Mouse (Mus musculus): ENCODE data around the gene AW011738. TPM values are rescaled to one million over a fixed set of nuclear protein-coding genes. Genes with fewer than 3 reads are reported as not detected.

The AW011738 gene
- polyA plus RNA-seq, 1 experiment = 0.48 TPM

DNA sequence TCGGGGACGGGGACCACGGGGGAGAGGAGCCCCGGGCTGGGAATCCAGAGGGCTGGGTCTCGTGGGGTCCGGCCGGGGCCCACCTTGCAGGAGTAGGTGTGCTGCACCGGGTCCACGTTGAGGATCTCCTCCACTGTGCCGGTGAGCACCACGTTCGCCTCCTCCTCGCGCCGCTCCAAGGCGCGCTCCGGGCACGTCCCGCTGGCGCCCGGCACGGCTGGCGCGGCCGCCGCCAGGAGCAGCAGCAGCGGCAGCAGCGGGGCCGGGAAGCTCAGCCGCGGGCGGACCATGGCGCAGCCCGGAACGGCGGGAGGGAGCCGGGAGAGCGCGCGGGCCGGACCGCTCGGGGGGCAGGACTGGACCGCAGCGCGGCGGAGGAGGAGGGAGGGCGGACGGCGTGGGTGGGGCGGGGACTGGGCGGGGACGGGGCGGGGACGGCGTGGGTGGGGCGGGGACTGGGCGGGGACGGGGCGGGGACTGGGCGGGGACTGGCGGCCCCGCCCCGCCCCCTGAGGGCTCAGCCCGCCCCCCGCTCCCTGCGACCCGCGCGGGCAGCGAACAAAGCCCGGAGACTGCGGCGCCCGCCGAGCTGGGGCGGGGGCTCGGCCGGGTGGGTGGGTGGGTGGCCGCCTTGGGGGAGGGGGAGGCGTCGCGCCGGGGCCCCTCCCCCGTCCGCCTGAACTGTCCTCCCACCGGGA, 5.8 kb upstream of the AW011738 start, which contains the start of gene Agrn:
TSS of gene Agrn (minus strand) at position 358 of the 698 bp plus-strand sequence.
- H3K4me2 ChIP-seq (ENCODE audit: low read depth) = peak within 1 kb of the TSS; percentile 93
- H3K27me3 ChIP-seq (ENCODE audit: control insufficient read depth, insufficient read depth, insufficient read length) = no peaks in the 10 kb centered on the region
- H3K4me3 ChIP-seq = peak within 1 kb of the TSS; percentile 25
- no peaks in the 10 kb centered on the region for H3K79me2 ChIP-seq (ENCODE audit: control insufficient read depth, insufficient read depth)
- no peaks in the 10 kb centered on the region for H3K36me3 ChIP-seq (ENCODE audit: control insufficient read depth, insufficient read depth)
- H3ac ChIP-seq (ENCODE audit: control insufficient read depth, insufficient read length) = peak within 1 kb of the TSS; percentile 41
- TF ChIP-seq MAX (IDR thresholded peaks at IDR 0.05; ENCODE audit: low read depth) = no peak
- peak; percentile 73 for TF ChIP-seq POLR2A (IDR thresholded peaks at IDR 0.05; ENCODE audit: insufficient read length, low read depth)

DNA sequence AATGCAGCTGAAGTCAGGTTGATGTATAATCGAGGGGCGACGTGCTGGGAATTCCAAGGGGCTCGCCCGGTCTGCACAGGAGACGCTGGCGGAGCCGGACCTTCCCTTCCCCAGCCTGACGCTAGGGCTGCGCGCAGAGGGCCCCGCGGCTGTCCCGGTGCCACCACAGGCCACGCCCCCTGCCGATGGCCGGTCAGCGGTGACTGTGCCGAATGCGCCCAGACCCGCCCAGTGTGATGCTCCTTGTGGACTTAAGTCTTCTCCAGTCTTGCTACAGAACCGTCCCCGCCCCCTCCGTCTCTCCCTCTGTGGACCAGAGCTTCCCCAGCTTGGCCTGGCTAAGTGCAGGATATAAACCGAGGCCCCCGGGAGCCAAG, 5.3 kb upstream of the AW011738 start:
- H3ac ChIP-seq (ENCODE audit: control insufficient read depth, insufficient read length) = peak overlapping the region; percentile 41
- H3K36me3 ChIP-seq (ENCODE audit: control insufficient read depth, insufficient read depth) = no peaks in the 10 kb centered on the region
- no peaks in the 10 kb centered on the region for H3K79me2 ChIP-seq (ENCODE audit: control insufficient read depth, insufficient read depth)
- no peaks in the 10 kb centered on the region for H3K27me3 ChIP-seq (ENCODE audit: control insufficient read depth, insufficient read depth, insufficient read length)
- H3K4me3 ChIP-seq = peak overlapping the region; percentile 25
- H3K4me2 ChIP-seq (ENCODE audit: low read depth) = peak overlapping the region; percentile 60
- TF ChIP-seq REST (IDR thresholded peaks at IDR 0.05; ENCODE audit: insufficient read depth, insufficient read length) (no peak), TCF3 (IDR thresholded peaks at IDR 0.05; ENCODE audit: insufficient read length, low read depth) (no peak), POLR2A (IDR thresholded peaks at IDR 0.05; ENCODE audit: insufficient read length, low read depth) (peak; percentile 78), MYOG (IDR thresholded peaks at IDR 0.05; ENCODE audit: control insufficient read depth in 1 of 3, insufficient read depth in 1 of 3, insufficient read length in 2 of 3, low read depth in 2 of 3) (peak in 1 of 3 experiments; percentile 39), MYOD1 (IDR thresholded peaks at IDR 0.05; ENCODE audit: control insufficient read depth in 1 of 3, insufficient read length in 2 of 3, low read depth in 2 of 3) (peak in 1 of 3 experiments; percentile 47), POLR2AphosphoS2 (IDR thresholded peaks at IDR 0.05; ENCODE audit: insufficient read length, low read depth) (peak; percentile 67)

DNA sequence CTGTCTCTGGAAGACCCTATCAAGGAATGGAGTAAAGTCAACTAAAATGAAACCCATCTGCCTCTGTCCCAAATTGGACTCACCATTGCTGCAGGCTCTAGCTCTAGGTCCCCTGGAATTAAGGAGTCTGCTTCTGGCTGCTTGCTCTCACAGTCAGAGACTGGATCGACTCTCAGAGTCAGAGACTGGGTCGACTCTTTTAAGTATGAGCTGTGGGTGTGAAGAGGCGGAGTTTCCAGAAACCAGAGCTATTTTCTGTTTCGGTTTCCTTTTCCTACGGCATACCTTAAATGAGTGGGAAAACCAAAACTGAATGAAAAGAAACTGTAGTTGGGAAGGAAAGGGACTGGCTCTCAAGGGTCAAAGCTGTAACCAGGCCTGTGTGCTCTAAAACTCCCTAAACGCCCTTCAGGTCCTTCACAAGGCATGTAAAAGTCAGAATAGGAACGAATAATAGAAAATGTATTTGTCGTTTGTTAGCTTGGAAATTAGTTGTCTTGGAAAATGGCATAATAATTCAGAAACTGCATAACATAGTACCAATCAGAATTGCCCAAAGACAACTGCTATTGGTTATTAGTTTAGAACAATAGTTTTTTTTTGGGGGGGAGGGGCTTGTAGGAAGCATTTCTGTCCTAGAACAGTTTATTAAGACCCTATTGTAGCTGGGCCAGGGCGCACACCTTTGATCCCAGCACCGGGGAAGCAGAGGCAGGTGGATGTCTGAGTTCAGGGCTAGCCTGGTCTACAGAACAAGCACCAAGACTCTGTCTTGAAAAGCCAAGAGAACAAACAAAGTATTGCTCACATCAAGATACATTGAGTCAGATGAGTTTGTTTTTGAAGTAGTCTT, 2.3 kb upstream of the AW011738 start, which contains the start of gene Isg15:
TSS of gene Isg15 (minus strand) at position 196 of the 853 bp plus-strand sequence.
- H3K36me3 ChIP-seq (ENCODE audit: control insufficient read depth, insufficient read depth) = no peaks in the 10 kb centered on the region
- no peaks in the 10 kb centered on the region for H3K27me3 ChIP-seq (ENCODE audit: control insufficient read depth, insufficient read depth, insufficient read length)
- TF ChIP-seq POLR2A (IDR thresholded peaks at IDR 0.05; ENCODE audit: insufficient read length, low read depth) (peak; percentile 33), TCF12 (IDR thresholded peaks at IDR 0.05; ENCODE audit: insufficient read depth, poor library complexity, severe bottlenecking) (no peak)
- no peak within 1 kb of the TSS for H3ac ChIP-seq (ENCODE audit: control insufficient read depth, insufficient read length)
- H3K79me2 ChIP-seq (ENCODE audit: control insufficient read depth, insufficient read depth) = no peaks in the 10 kb centered on the region
- peak within 1 kb of the TSS; percentile 14 for H3K4me3 ChIP-seq
- peak within 1 kb of the TSS; percentile 71 for H3K4me2 ChIP-seq (ENCODE audit: low read depth)

DNA sequence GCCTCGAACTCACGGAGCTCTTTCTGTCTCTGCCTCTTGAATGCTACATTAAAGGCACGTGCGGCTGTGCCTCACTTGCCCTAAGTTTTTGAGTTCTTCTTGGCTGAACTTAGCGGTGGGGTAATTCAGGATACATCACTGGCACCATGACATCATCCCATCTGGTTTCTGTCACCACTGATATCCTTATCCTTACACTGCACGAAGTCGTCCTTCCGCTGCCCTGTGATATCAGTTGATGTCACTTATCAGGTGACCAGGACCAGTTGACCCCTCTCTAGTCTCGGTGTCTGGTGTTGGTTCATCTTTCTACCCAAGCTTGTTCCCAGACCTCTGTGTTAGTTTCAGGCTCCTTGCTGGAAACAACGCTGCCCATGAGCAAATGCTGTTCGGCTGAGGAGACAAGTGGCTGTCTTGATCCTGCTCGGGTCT, 626 bp upstream of the AW011738 start:
- peak overlapping the region; percentile 87 for H3K4me2 ChIP-seq (ENCODE audit: low read depth)
- TF ChIP-seq CEBPB (IDR thresholded peaks at IDR 0.05; ENCODE audit: insufficient read depth, poor library complexity, severe bottlenecking) (no peak), TCF12 (IDR thresholded peaks at IDR 0.05; ENCODE audit: insufficient read depth, poor library complexity, severe bottlenecking) (no peak), E2F4 (IDR thresholded peaks at IDR 0.05; ENCODE audit: insufficient read depth) (no peak), POLR2AphosphoS2 (IDR thresholded peaks at IDR 0.05; ENCODE audit: insufficient read length, low read depth) (no peak), TCF3 (IDR thresholded peaks at IDR 0.05; ENCODE audit: insufficient read length, low read depth) (no peak), MYOG (IDR thresholded peaks at IDR 0.05; ENCODE audit: control insufficient read depth in 1 of 3, insufficient read depth in 1 of 3, insufficient read length in 2 of 3, low read depth in 2 of 3) (no peak)
- peak overlapping the region; percentile 33 for H3K4me3 ChIP-seq
- no peaks in the 10 kb centered on the region for H3K36me3 ChIP-seq (ENCODE audit: control insufficient read depth, insufficient read depth)
- H3K27me3 ChIP-seq (ENCODE audit: control insufficient read depth, insufficient read depth, insufficient read length) = no peaks in the 10 kb centered on the region
- H3ac ChIP-seq (ENCODE audit: control insufficient read depth, insufficient read length) = no peak overlapping the region
- H3K79me2 ChIP-seq (ENCODE audit: control insufficient read depth, insufficient read depth) = no peaks in the 10 kb centered on the region

DNA sequence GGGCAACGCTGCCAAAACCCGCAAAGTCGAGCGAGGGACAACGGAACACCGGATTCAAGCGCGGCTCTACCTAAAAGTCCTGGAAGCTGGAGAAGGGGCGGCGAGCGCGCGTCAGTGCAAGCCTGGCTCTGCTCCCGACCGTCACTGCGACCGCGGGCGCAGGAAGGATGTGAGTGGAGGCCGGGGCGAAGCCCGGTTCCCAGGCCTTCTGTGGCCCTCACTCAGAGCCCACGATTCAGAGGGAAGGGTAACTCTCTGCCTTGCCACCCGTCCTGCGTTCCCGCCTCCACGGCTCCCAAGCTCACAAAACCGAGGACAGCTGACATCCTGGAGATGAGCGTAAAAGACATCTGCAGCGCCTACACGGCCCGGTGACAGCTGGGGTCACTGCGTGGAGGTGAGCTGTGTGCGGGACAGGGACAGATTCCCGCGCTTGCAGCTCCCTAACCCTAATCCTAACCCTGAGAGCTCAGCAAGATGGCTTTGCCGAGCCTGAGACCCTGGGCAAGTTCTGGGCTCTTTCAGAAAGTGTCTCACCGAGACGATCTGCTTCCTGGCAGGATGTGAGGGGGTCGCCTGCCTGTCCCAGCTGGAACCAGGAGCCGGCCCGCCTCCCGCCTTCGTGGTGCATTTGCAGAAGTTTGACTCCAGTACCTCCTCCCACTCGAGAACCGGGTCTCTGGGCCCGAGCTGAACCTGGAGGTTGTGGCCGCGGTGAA, 468 bp downstream of the AW011738 start:
- peak overlapping the region; percentile 33 for H3K4me3 ChIP-seq
- no peaks in the 10 kb centered on the region for H3K79me2 ChIP-seq (ENCODE audit: control insufficient read depth, insufficient read depth)
- peak overlapping the region; percentile 11 for H3ac ChIP-seq (ENCODE audit: control insufficient read depth, insufficient read length)
- peak in 1 of 3 experiments; percentile 55 for TF ChIP-seq MYOG (IDR thresholded peaks at IDR 0.05; ENCODE audit: control insufficient read depth in 1 of 3, insufficient read depth in 1 of 3, insufficient read length in 2 of 3, low read depth in 2 of 3)
- peak in 2 of 3 experiments; percentile 36 to 55 for TF ChIP-seq MYOD1 (IDR thresholded peaks at IDR 0.05; ENCODE audit: control insufficient read depth in 1 of 3, insufficient read length in 2 of 3, low read depth in 2 of 3)
- TF ChIP-seq TCF12 (IDR thresholded peaks at IDR 0.05; ENCODE audit: insufficient read depth, poor library complexity, severe bottlenecking) = no peak
- TF ChIP-seq E2F4 (IDR thresholded peaks at IDR 0.05; ENCODE audit: insufficient read depth) = no peak
- H3K4me2 ChIP-seq (ENCODE audit: low read depth) = peak overlapping the region; percentile 76
- H3K27me3 ChIP-seq (ENCODE audit: control insufficient read depth, insufficient read depth, insufficient read length) = no peaks in the 10 kb centered on the region
- no peaks in the 10 kb centered on the region for H3K36me3 ChIP-seq (ENCODE audit: control insufficient read depth, insufficient read depth)

Data from myocyte (in vitro differentiated cells).